Mouse (Mus musculus): ENCODE results near the gene Lpgat1. TPM values are rescaled to one million over a fixed set of nuclear protein-coding genes. Genes with fewer than 3 reads are reported as not detected.

Gene Lpgat1
- polyA plus RNA-seq, 1 experiment: 17.6 TPM

DNA sequence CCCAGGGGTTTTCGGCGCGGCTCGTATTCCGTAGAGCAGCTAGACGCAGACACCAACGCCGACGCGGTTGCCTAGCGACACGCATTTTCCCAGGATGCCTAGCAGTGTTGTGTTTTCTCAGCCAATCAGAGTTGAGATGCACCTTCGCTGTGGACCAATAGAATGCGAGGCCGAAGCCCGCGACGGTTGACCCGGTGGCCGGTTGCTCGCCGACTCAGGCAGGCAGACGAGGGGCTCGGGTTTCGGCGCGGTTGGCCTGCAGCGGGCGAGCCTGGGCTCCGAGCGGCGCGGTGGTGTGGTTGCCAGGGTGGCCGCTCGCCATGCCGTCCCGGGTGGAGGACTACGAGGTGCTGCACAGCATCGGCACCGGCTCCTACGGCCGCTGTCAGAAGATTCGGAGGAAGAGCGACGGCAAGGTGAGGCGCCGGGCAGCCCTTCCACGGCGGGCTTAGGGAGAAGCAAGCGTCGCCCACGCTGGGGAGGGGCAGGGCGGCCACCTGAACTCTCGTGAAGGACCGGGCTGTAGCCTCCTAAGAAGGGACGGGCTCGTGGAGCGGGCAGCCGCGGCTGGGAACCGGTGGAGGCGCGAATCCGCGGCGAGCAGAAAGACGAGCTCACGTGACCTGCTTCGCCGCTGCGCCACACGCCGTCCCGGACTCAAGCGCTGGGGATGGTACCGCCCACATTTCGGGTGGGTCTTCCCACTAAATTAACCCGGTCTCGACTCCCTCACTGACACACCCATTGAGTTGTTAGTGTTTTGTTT lies 103.9 kb downstream of the Lpgat1 start, which contains the start of gene Nek2:
Gene Nek2 (plus strand): TSS at position 119 of the 766 bp plus-strand sequence.
- peaks cover 2% of the 10 kb centered on the region; the same call in 1 of the 2 replicates for H3K4me1 ChIP-seq (ENCODE audit: control insufficient read depth, insufficient read depth, low read length)
- peak; percentile 98 for DNase-seq
- no peaks in the 10 kb centered on the region for H3K36me3 ChIP-seq (ENCODE audit: control insufficient read depth, insufficient read depth, low read length)
- H3K27me3 ChIP-seq (replicated peaks; ENCODE audit: control insufficient read depth, insufficient read depth, low read length): no peaks in the 10 kb centered on the region
- no peak within 1 kb of the TSS for H3K27ac ChIP-seq (ENCODE audit: insufficient read depth, low read depth, low read length)
- TF ChIP-seq POLR2A (IDR thresholded peaks at IDR 0.05; ENCODE audit: low read depth, low read length) (no peak), CTCF (conservative IDR thresholded peaks at IDR 0.05; ENCODE audit: insufficient read depth, insufficient read length, low read depth, low read length) (no peak)
- WGBS: under 1% methylated on average over 79 of the region's 79 CpGs
- H3K4me3 ChIP-seq (ENCODE audit: insufficient read depth, low read depth, low read length): peak within 1 kb of the TSS; percentile 55

DNA sequence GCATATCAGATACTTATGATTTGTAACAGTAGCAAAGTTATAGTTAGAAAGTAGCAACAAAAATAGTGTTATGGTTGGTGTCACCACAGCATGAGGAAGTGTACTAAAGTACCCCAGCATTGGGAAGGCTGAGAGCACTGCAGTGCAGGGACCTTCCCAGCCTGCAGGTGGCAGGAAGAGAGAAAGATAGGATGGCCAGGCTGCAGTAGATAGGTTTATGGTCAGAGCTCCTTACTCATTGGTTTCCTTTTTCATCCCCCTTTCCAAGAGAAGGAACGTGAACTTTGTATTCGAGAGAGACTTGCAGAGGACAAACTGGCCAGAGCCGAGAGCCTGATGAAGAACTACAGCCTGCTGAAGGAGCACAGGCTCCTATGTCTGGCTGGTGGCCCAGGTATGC lies 111.5 kb downstream of the Lpgat1 start:
- 48% methylated on average over 3 of the region's 3 CpGs for WGBS

DNA sequence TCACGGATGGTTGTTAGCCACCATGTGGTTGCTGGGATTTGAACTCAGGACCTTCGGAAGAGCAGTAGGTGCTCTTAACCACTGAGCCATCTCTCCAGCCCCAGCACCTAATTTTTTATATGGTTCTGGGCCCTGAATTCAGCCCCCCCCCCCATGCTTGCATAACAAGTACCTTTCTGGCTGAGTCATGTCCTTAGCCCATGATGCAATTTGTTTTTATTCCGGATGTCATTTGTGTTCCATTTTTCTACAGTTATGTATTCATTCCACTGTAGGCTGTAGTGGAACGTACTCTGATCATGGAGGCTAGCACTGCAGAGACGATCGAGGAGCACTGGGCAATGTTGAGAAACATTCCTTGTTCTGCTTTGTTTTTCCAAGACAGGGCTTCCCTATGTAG lies 115.8 kb downstream of the Lpgat1 start:
- Histone ChIP-seq H3K4me3 (ENCODE audit: insufficient read depth, low read depth, low read length) (no peak overlapping the region), H3K4me1 (ENCODE audit: control insufficient read depth, insufficient read depth, low read length) (peaks cover 5% of the 10 kb centered on the region; the same call in 1 of the 2 replicates), H3K27me3 (replicated peaks; ENCODE audit: control insufficient read depth, insufficient read depth, low read length) (no peaks in the 10 kb centered on the region), H3K36me3 (ENCODE audit: control insufficient read depth, insufficient read depth, low read length) (no peaks in the 10 kb centered on the region), H3K27ac (ENCODE audit: insufficient read depth, low read depth, low read length) (no peak overlapping the region)
- TF ChIP-seq POLR2A (IDR thresholded peaks at IDR 0.05; ENCODE audit: low read depth, low read length) (no peak), CTCF (conservative IDR thresholded peaks at IDR 0.05; ENCODE audit: insufficient read depth, insufficient read length, low read depth, low read length) (no peak)
- no peak for DNase-seq
- 93% methylated on average over 6 of the region's 6 CpGs for WGBS

More for the DNA sequence above, 111.5 kb downstream of the Lpgat1 start:
- H3K4me1 ChIP-seq (ENCODE audit: control insufficient read depth, insufficient read depth, low read length): no peaks in the 10 kb centered on the region
- DNase-seq: peak; percentile 54
- no peaks in the 10 kb centered on the region for H3K27me3 ChIP-seq (replicated peaks; ENCODE audit: control insufficient read depth, insufficient read depth, low read length)
- no peak overlapping the region for H3K27ac ChIP-seq (ENCODE audit: insufficient read depth, low read depth, low read length)
- no peak overlapping the region for H3K4me3 ChIP-seq (ENCODE audit: insufficient read depth, low read depth, low read length)
- no peak; the same call in 1 of the 2 replicates for TF ChIP-seq CTCF (conservative IDR thresholded peaks at IDR 0.05; ENCODE audit: insufficient read depth, insufficient read length, low read depth, low read length)
- no peak for TF ChIP-seq POLR2A (IDR thresholded peaks at IDR 0.05; ENCODE audit: low read depth, low read length)
- no peaks in the 10 kb centered on the region for H3K36me3 ChIP-seq (ENCODE audit: control insufficient read depth, insufficient read depth, low read length)

Other genes starting within 250 kb of the Lpgat1 start
- gene Dtl, start 142.3 kb upstream of the Lpgat1 start, polyA plus RNA-seq (2012; rRNA removed): 0.14 and 0.20 TPM in 2 replicates
- gene Ints7, start 142.2 kb upstream of the Lpgat1 start, polyA plus RNA-seq (2012; rRNA removed): 12.2 and 12.7 TPM in 2 replicates
- gene Nek2, start 103.6 kb downstream of the Lpgat1 start, polyA plus RNA-seq (2012; rRNA removed): 0.47 and 0.52 TPM in 2 replicates
- gene Slc30a1, start 188.9 kb downstream of the Lpgat1 start, polyA plus RNA-seq (2012; rRNA removed): 18.1 and 19.9 TPM in 2 replicates